Mouse (Mus musculus) ES-Bruce4 (cell line): ENCODE data around the gene Casp1.

Source experiments
- CTCF ChIP-seq: IDR thresholded peaks from one replicate; pipeline ENCODE4 v1.8.1; 2011; ENCODE audit warnings: low read depth, low read length
- EP300 ChIP-seq: IDR thresholded peaks from 2 replicates; pipeline ENCODE4 v1.6.1; 2011; ENCODE audit warnings: low read depth, low read length; ENCODE audit not compliant: insufficient read depth
- POLR2A ChIP-seq: IDR thresholded peaks from one replicate; pipeline ENCODE4 v1.8.1; 2011; ENCODE audit warnings: low read length; ENCODE audit not compliant: insufficient read depth

DNA sequence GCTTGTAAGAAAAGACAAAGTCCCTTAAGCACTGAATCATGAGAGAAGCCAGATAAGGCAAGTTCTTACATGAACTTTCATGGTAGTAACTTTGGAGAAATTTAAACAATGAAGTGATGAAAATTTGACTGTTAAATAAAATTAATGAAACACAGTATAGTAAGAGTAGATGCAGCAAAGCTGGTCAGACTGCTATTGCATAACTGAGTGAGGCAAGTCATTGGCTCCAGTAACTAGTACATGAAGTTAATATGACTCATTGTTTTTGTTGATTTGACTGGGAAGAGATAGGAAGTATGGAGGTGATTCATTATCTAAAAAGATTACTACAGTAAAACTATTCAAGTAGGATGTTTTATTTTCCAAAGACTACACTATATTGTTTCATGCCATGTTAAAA is 58.5 kb downstream of the Casp1 start:
- TF ChIP-seq CTCF, result no peak
- no peak for TF ChIP-seq EP300
- no peak for TF ChIP-seq POLR2A
